Mouse (Mus musculus) myocyte (in vitro differentiated cells): ENCODE results near the gene Iars. TPM values are rescaled to one million over a fixed set of nuclear protein-coding genes. Genes with fewer than 3 reads are reported as not detected.

Experiments
- H3K27me3 ChIP-seq: one replicate; pipeline ENCODE4 v1.6.1; 2011; ENCODE audit not compliant: control insufficient read depth, insufficient read depth, insufficient read length
- H3K36me3 ChIP-seq: one replicate; pipeline ENCODE4 v1.6.1; 2011; ENCODE audit not compliant: control insufficient read depth, insufficient read depth
- H3K4me2 ChIP-seq: one replicate; pipeline ENCODE4 v1.6.1; 2011; ENCODE audit warnings: low read depth, control low read depth
- H3K4me3 ChIP-seq: one replicate; pipeline ENCODE4 v1.5.1; 2011; ENCODE audit warnings: mild to moderate bottlenecking, control low read depth, moderate library complexity
- H3K79me2 ChIP-seq: one replicate; pipeline ENCODE4 v1.6.1; 2011; ENCODE audit not compliant: control insufficient read depth, insufficient read depth
- H3ac ChIP-seq: one replicate; pipeline ENCODE4 v1.6.1; 2011; ENCODE audit not compliant: control insufficient read depth, insufficient read length
- CEBPB ChIP-seq: IDR thresholded peaks from 2 replicates; pipeline ENCODE4 v1.6.1; 2011; ENCODE audit warnings: mild to moderate bottlenecking, moderate library complexity; ENCODE audit not compliant: poor library complexity, insufficient read depth, severe bottlenecking
- E2F4 ChIP-seq: IDR thresholded peaks from one replicate; pipeline ENCODE4 v1.6.1; 2011; ENCODE audit warnings: mild to moderate bottlenecking, control low read depth, moderate library complexity; ENCODE audit not compliant: insufficient read depth
- MAX ChIP-seq: IDR thresholded peaks from one replicate; pipeline ENCODE4 v1.6.1; 2011; ENCODE audit warnings: low read depth, mild to moderate bottlenecking, control low read depth
- MYOD1 ChIP-seq, 3 experiments: IDR thresholded peaks; one replicate each; pipeline ENCODE4 v1.6.1; 2011; ENCODE audit warnings: control low read depth in 2 of 3, low read depth in 2 of 3, mild to moderate bottlenecking in 2 of 3, moderate library complexity in 1 of 3; ENCODE audit not compliant: insufficient read length in 2 of 3, control insufficient read depth in 1 of 3
- MYOG ChIP-seq, 3 experiments: IDR thresholded peaks; one replicate each; pipeline ENCODE4 v1.6.1; 2011; ENCODE audit warnings: control low read depth in 2 of 3, low read depth in 2 of 3, mild to moderate bottlenecking in 2 of 3; ENCODE audit not compliant: insufficient read length in 2 of 3, control insufficient read depth in 1 of 3, insufficient read depth in 1 of 3
- POLR2A ChIP-seq: IDR thresholded peaks from one replicate; pipeline ENCODE4 v1.6.1; 2011; ENCODE audit warnings: low read depth, mild to moderate bottlenecking, control low read depth, moderate library complexity; ENCODE audit not compliant: insufficient read length
- POLR2AphosphoS2 ChIP-seq: IDR thresholded peaks from one replicate; pipeline ENCODE4 v1.6.1; 2011; ENCODE audit warnings: low read depth, control low read depth; ENCODE audit not compliant: insufficient read length
- REST ChIP-seq: IDR thresholded peaks from one replicate; pipeline ENCODE4 v1.6.1; 2011; ENCODE audit warnings: mild to moderate bottlenecking, control low read depth, moderate library complexity; ENCODE audit not compliant: insufficient read depth, insufficient read length
- SRF ChIP-seq: IDR thresholded peaks from one replicate; pipeline ENCODE4 v1.6.1; 2011; ENCODE audit warnings: low read depth; ENCODE audit not compliant: control insufficient read depth, insufficient read length
- TCF12 ChIP-seq: IDR thresholded peaks from one replicate; pipeline ENCODE4 v1.6.1; 2011; ENCODE audit warnings: mild to moderate bottlenecking, control low read depth; ENCODE audit not compliant: poor library complexity, insufficient read depth, severe bottlenecking
- TCF3 ChIP-seq: IDR thresholded peaks from one replicate; pipeline ENCODE4 v1.6.1; 2011; ENCODE audit warnings: low read depth, control low read depth; ENCODE audit not compliant: insufficient read length
- USF1 ChIP-seq: IDR thresholded peaks from one replicate; pipeline ENCODE4 v1.6.1; 2011; ENCODE audit warnings: low read depth, mild to moderate bottlenecking, control low read depth, moderate library complexity
- polyA plus RNA-seq: library from polyadenylated mRNA; unstranded; fragments of >200 nt; fragmentation: generic; extraction: Trizol; gene quantifications from one replicate; pipeline ENCODE4 v1.2.1, GENCODE M21; 2012; ENCODE audit warnings: missing spikeins

Iars gene
- polyA plus RNA-seq, 1 experiment: 128 TPM

DNA sequence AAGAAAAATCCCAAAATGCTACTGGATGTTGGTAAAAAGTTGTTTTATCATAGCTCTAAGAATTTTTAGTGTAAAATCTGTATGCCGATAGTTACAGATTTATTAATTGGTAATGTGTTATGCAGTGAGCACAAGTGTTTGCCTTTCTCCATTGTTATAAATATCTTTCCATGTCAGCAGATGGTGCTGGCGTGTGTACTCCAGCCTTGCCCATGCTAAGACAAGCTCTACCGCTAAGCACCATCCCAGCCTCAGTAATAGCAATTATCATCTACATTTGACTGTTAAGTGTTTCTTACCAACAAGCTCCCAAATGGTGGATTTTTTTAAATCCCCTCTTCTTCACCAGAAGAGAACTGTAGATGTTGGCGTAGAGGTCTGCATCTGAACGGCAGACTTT, 9.2 kb downstream of the Iars start:
- Histone ChIP-seq H3K4me3 (no peak overlapping the region), H3ac (no peak overlapping the region), H3K27me3 (no peaks in the 10 kb centered on the region), H3K36me3 (peaks cover 65% of the 10 kb centered on the region), H3K4me2 (no peak overlapping the region), H3K79me2 (peaks cover 41% of the 10 kb centered on the region)
- TF ChIP-seq REST (no peak), MYOG (IDR thresholded peaks at IDR 0.05; ENCODE audit: control insufficient read depth in 1 of 3, insufficient read depth in 1 of 3, insufficient read length in 2 of 3, low read depth in 2 of 3) (no peak), MYOD1 (IDR thresholded peaks at IDR 0.05; ENCODE audit: control insufficient read depth in 1 of 3, insufficient read length in 2 of 3, low read depth in 2 of 3) (no peak), USF1 (no peak), CEBPB (no peak), TCF12 (no peak), POLR2A (no peak), TCF3 (no peak), E2F4 (no peak), SRF (no peak), MAX (no peak), POLR2AphosphoS2 (no peak)

DNA sequence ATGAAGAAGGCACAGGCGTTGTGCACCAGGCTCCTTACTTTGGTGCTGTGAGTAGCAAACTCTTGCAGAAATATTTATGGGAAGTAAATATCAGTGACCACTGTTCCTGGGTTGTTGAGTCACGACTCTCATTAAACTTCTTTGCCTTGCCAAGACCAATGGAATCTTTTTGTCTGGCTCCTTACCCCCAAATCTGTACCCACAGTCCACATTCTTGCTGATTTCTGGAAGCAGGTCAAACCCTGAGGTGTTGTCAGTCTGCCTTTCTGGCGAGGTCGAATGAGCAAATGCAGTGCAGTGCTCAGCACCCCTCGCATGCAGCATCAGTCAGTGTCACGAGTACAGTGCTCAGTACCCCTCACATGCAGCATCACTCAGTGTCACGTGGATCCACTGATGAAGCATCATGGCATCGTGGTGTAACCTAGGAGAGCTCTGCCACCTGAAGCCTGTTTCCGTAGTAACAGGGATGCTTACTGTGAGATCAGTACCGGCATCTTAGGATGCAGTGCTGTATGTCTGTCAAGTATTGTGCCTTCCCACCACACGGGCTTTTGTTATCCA, 21.4 kb downstream of the Iars start:
- H3K4me2 ChIP-seq: no peak overlapping the region
- H3ac ChIP-seq: no peak overlapping the region
- peak; percentile 35 for TF ChIP-seq POLR2A
- TF ChIP-seq SRF: no peak
- TF ChIP-seq MYOG (IDR thresholded peaks at IDR 0.05; ENCODE audit: control insufficient read depth in 1 of 3, insufficient read depth in 1 of 3, insufficient read length in 2 of 3, low read depth in 2 of 3): no peak
- peak; percentile 52 for TF ChIP-seq POLR2AphosphoS2
- H3K27me3 ChIP-seq: no peaks in the 10 kb centered on the region
- H3K36me3 ChIP-seq: peaks cover 75% of the 10 kb centered on the region
- no peak overlapping the region for H3K4me3 ChIP-seq
- H3K79me2 ChIP-seq: peaks cover 8% of the 10 kb centered on the region

DNA sequence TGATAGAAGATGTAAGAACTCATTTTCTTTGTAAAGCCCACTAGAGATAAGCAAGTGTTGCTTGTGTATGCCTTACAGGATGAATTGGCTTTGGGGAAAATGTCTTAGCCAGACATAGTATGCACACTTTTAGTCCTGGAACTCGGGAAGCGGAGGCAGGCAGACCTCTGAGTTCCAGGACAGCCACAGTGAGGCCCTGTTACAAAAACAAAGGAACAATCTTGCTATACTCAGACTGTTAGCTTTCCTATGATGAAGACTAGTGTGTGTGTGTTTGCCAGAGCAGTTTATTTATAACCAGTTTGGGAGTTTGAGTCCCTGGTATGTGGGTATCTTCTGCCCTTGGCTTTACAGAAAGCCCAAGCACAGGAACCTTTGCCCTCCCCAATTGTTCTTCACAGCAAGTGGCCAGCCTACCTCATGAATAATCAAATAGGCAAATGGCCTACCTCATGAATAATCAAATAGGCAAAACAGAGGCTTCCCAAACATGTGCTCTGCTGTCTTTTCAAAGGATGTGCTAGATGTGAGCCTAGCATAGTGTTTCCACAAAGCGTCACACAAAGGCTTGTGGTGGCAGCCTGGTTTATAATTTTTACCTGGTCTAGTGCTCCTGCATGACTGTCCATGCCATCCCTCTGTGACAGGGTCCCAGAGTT, 24.3 kb downstream of the Iars start:
- H3K36me3 ChIP-seq: peaks cover 89% of the 10 kb centered on the region
- H3K27me3 ChIP-seq: no peaks in the 10 kb centered on the region
- no peaks in the 10 kb centered on the region for H3K79me2 ChIP-seq
- H3K4me3 ChIP-seq: no peak overlapping the region
- no peak overlapping the region for H3ac ChIP-seq
- no peak overlapping the region for H3K4me2 ChIP-seq
- no peak for TF ChIP-seq POLR2AphosphoS2
- TF ChIP-seq TCF3: no peak
- TF ChIP-seq REST: no peak
- TF ChIP-seq E2F4: no peak
- no peak for TF ChIP-seq POLR2A
- TF ChIP-seq MAX: no peak
- TF ChIP-seq TCF12: no peak
- no peak for TF ChIP-seq USF1
- no peak for TF ChIP-seq MYOG (IDR thresholded peaks at IDR 0.05; ENCODE audit: control insufficient read depth in 1 of 3, insufficient read depth in 1 of 3, insufficient read length in 2 of 3, low read depth in 2 of 3)
- TF ChIP-seq CEBPB: no peak
- TF ChIP-seq MYOD1 (IDR thresholded peaks at IDR 0.05; ENCODE audit: control insufficient read depth in 1 of 3, insufficient read length in 2 of 3, low read depth in 2 of 3): no peak
- no peak for TF ChIP-seq SRF

DNA sequence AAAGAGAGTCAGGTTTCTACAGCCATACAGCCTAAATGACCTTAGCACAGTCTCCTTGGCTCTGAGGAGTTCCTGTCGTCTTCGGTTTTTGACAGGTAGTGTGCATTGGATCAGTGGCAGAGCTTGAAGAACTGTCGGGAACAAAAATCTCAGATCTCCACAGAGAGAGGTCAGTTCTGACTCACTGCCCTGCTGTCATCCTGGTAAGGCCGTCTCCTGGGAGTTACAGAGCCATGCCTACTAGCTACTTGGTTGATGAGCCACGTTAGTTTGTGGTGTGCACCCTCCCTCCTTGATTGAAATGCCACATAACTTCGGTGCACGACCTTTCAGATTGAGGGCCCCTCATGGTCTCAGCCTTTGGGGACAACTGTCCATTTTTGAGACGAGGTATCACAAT, 26.4 kb downstream of the Iars start:
- H3ac ChIP-seq: no peak overlapping the region
- TF ChIP-seq TCF12: no peak
- no peak for TF ChIP-seq E2F4
- TF ChIP-seq SRF: no peak
- TF ChIP-seq MAX: no peak
- TF ChIP-seq TCF3: no peak
- peak; percentile 38 for TF ChIP-seq POLR2AphosphoS2
- TF ChIP-seq MYOG (IDR thresholded peaks at IDR 0.05; ENCODE audit: control insufficient read depth in 1 of 3, insufficient read depth in 1 of 3, insufficient read length in 2 of 3, low read depth in 2 of 3): no peak
- TF ChIP-seq USF1: no peak
- no peak for TF ChIP-seq MYOD1 (IDR thresholded peaks at IDR 0.05; ENCODE audit: control insufficient read depth in 1 of 3, insufficient read length in 2 of 3, low read depth in 2 of 3)
- peaks cover 87% of the 10 kb centered on the region for H3K36me3 ChIP-seq

More for the DNA sequence above, 26.4 kb downstream of the Iars start:
- Histone ChIP-seq H3K27me3 (no peaks in the 10 kb centered on the region), H3K79me2 (no peaks in the 10 kb centered on the region), H3K4me2 (no peak overlapping the region), H3K4me3 (no peak overlapping the region)
